Mouse (Mus musculus): ENCODE measurements at regions not wholly inside any gene's neighbourhood (a gene's known extent, or its start where the extent isn't known, plus 50 kb on each side); places are given as distances from the start of the nearest gene placed in this dataset.

DNA sequence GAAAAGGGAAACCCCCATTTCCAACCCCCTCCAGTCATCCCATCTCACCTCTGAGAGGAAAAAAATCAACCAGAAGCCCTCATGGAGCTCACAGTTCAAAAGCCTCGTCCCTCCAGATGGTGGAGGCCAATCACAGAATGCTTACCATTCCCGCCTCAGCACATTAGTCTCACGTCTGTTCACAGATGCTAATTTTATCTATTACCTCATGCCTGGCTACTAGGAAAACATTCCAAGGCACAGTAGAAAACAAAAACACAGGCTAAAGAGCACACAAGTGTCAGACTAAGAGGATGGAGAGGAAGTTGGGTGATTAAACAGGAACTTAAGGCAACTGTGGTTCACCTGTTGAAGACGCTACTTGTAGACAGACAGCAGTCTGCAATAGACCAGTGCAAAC lies 54.4 kb upstream of the Vldlr start:
- no peaks in the 10 kb centered on the region for H3K27me3 ChIP-seq (replicated peaks)
- no peaks in the 10 kb centered on the region for H3K4me1 ChIP-seq
- H3K4me2 ChIP-seq: no peak overlapping the region
- H3K4me3 ChIP-seq (replicated peaks): no peak overlapping the region
- no peak for ATAC-seq (ENCODE audit: insufficient read depth, low FRiP score, low read depth)
- WGBS: 53% methylated on average over 4 of the region's 4 CpGs
- H3K9ac ChIP-seq: no peak overlapping the region
- H3K36me3 ChIP-seq: no peaks in the 10 kb centered on the region
- no peaks in the 10 kb centered on the region for H3K9me3 ChIP-seq
- H3K27ac ChIP-seq: no peak overlapping the region

Data from stomach, embryonic 15.5 days (tissue).